Mouse (Mus musculus) lung, postnatal 10 days (tissue): ENCODE measurements around the gene Sgsm2.
A peak's percentile ranks its signal among the peaks of the same experiment; 100 is the strongest.
"Not testable (repeated sequence)": the region's sequence is repeated elsewhere in the genome, so short reads cannot be mapped to it uniquely, and the experiment has no call there.

Experiments used
- DNase-seq: peaks from one replicate; pipeline ENCODE4 v3.0.0; 2021

The Sgsm2 gene

GRCm38 (mm10) chr11:74827791-74828403 lies 69.0 kb downstream of the Sgsm2 start:
- DNase-seq, result peak; percentile 41

- no peak for DNase-seq
Measured at GRCm38 (mm10) chr11:74826702-74827101, 70.2 kb downstream of the Sgsm2 start.

GRCm38 (mm10) chr11:74826151-74826550 lies 70.7 kb downstream of the Sgsm2 start:
- peak; percentile 49 for DNase-seq

- DNase-seq, result no peak
Measured at GRCm38 (mm10) chr11:74822746-74823440, 74.0 kb downstream of the Sgsm2 start.

- DNase-seq, result peak; percentile 48
Measured at GRCm38 (mm10) chr11:74821463-74821862, 75.4 kb downstream of the Sgsm2 start.

- DNase-seq, result no peak
Measured at GRCm38 (mm10) chr11:74820921-74821320, 75.9 kb downstream of the Sgsm2 start.

- DNase-seq, result peak; percentile 15
Measured at GRCm38 (mm10) chr11:74815795-74816194, 81.1 kb downstream of the Sgsm2 start.

GRCm38 (mm10) chr11:74811538-74811937 lies 85.3 kb downstream of the Sgsm2 start:
- no peak for DNase-seq

- DNase-seq, result not testable (repeated sequence)
Measured at GRCm38 (mm10) chr11:74811027-74811426, 85.8 kb downstream of the Sgsm2 start.

GRCm38 (mm10) chr11:74810134-74810533 lies 86.7 kb downstream of the Sgsm2 start:
- no peak for DNase-seq

- DNase-seq, result no peak
Measured at GRCm38 (mm10) chr11:74808251-74808853, 88.5 kb downstream of the Sgsm2 start.

- peak; percentile 39 for DNase-seq
Measured at GRCm38 (mm10) chr11:74807246-74807882, 89.5 kb downstream of the Sgsm2 start.

- DNase-seq, result peak; percentile 20
Measured at GRCm38 (mm10) chr11:74804081-74804627, 92.7 kb downstream of the Sgsm2 start.

- DNase-seq, result no peak
Measured at GRCm38 (mm10) chr11:74800658-74801057, 96.2 kb downstream of the Sgsm2 start.
